Mouse (Mus musculus): Measurements from ENCODE around the gene Neo1. TPM values are rescaled to one million over a fixed set of nuclear protein-coding genes. Genes with fewer than 3 reads are reported as not detected.

Neo1 gene
- polyA plus RNA-seq, 1 experiment: 2.6 TPM

GRCm38 (mm10) chr9:59060026-59060605, 23.9 kb upstream of the Neo1 start:
- WGBS: 73% methylated on average over 9 of the region's 9 CpGs
- Histone ChIP-seq H3K27ac (ENCODE audit: control insufficient read depth, insufficient read depth, low read depth, low read length, poor library complexity) (no peak overlapping the region), H3K4me3 (replicated peaks; ENCODE audit: control insufficient read depth, low read depth, low read length) (no peak overlapping the region), H3K4me1 (ENCODE audit: control insufficient read depth, insufficient read depth, low read length) (no peaks in the 10 kb centered on the region)
- TF ChIP-seq POLR2A (IDR thresholded peaks at IDR 0.05; ENCODE audit: borderline replicate concordance, control insufficient read depth, low read depth, low read length) (no peak), CTCF (IDR thresholded peaks at IDR 0.05; ENCODE audit: control insufficient read depth, insufficient read depth, low read length) (no peak)

GRCm38 (mm10) chr9:59059158-59059557, 22.9 kb upstream of the Neo1 start:
- TF ChIP-seq CTCF (IDR thresholded peaks at IDR 0.05; ENCODE audit: control insufficient read depth, insufficient read depth, low read length) (no peak), POLR2A (IDR thresholded peaks at IDR 0.05; ENCODE audit: borderline replicate concordance, control insufficient read depth, low read depth, low read length) (no peak)
- Histone ChIP-seq H3K4me3 (replicated peaks; ENCODE audit: control insufficient read depth, low read depth, low read length) (no peak overlapping the region), H3K4me1 (ENCODE audit: control insufficient read depth, insufficient read depth, low read length) (no peaks in the 10 kb centered on the region), H3K27ac (ENCODE audit: control insufficient read depth, insufficient read depth, low read depth, low read length, poor library complexity) (no peak overlapping the region)
- 78% methylated on average over 6 of the region's 6 CpGs for WGBS

GRCm38 (mm10) chr9:59058060-59058459, 21.8 kb upstream of the Neo1 start:
- 79% methylated on average over 6 of the region's 6 CpGs for WGBS
- Histone ChIP-seq H3K4me3 (replicated peaks; ENCODE audit: control insufficient read depth, low read depth, low read length) (no peak overlapping the region), H3K4me1 (ENCODE audit: control insufficient read depth, insufficient read depth, low read length) (no peaks in the 10 kb centered on the region), H3K27ac (ENCODE audit: control insufficient read depth, insufficient read depth, low read depth, low read length, poor library complexity) (no peak overlapping the region)
- no peak for TF ChIP-seq POLR2A (IDR thresholded peaks at IDR 0.05; ENCODE audit: borderline replicate concordance, control insufficient read depth, low read depth, low read length)
- no peak for TF ChIP-seq CTCF (IDR thresholded peaks at IDR 0.05; ENCODE audit: control insufficient read depth, insufficient read depth, low read length)

GRCm38 (mm10) chr9:59056281-59056680, 20.0 kb upstream of the Neo1 start:
- TF ChIP-seq POLR2A (IDR thresholded peaks at IDR 0.05; ENCODE audit: borderline replicate concordance, control insufficient read depth, low read depth, low read length) (no peak), CTCF (IDR thresholded peaks at IDR 0.05; ENCODE audit: control insufficient read depth, insufficient read depth, low read length) (no peak)
- Histone ChIP-seq H3K4me1 (ENCODE audit: control insufficient read depth, insufficient read depth, low read length) (no peaks in the 10 kb centered on the region), H3K4me3 (replicated peaks; ENCODE audit: control insufficient read depth, low read depth, low read length) (no peak overlapping the region), H3K27ac (ENCODE audit: control insufficient read depth, insufficient read depth, low read depth, low read length, poor library complexity) (no peak overlapping the region)
- WGBS: 81% methylated on average over 8 of the region's 8 CpGs

- TF ChIP-seq POLR2A (IDR thresholded peaks at IDR 0.05; ENCODE audit: borderline replicate concordance, control insufficient read depth, low read depth, low read length) (no peak), CTCF (IDR thresholded peaks at IDR 0.05; ENCODE audit: control insufficient read depth, insufficient read depth, low read length) (no peak)
- Histone ChIP-seq H3K4me1 (ENCODE audit: control insufficient read depth, insufficient read depth, low read length) (no peaks in the 10 kb centered on the region), H3K27ac (ENCODE audit: control insufficient read depth, insufficient read depth, low read depth, low read length, poor library complexity) (no peak overlapping the region), H3K4me3 (replicated peaks; ENCODE audit: control insufficient read depth, low read depth, low read length) (no peak overlapping the region)
Observed at GRCm38 (mm10) chr9:59041805-59042204, 5.6 kb upstream of the Neo1 start.

- H3K4me1 ChIP-seq (ENCODE audit: control insufficient read depth, insufficient read depth, low read length): no peaks in the 10 kb centered on the region
- WGBS: 3% methylated on average over 56 of the region's 56 CpGs
- no peak overlapping the region for H3K27ac ChIP-seq (ENCODE audit: control insufficient read depth, insufficient read depth, low read depth, low read length, poor library complexity)
- TF ChIP-seq POLR2A (IDR thresholded peaks at IDR 0.05; ENCODE audit: borderline replicate concordance, control insufficient read depth, low read depth, low read length) (no peak), CTCF (IDR thresholded peaks at IDR 0.05; ENCODE audit: control insufficient read depth, insufficient read depth, low read length) (no peak)
- H3K4me3 ChIP-seq (replicated peaks; ENCODE audit: control insufficient read depth, low read depth, low read length): no peak overlapping the region
Observed at GRCm38 (mm10) chr9:59036732-59037341, 596 bp upstream of the Neo1 start.

- no peak overlapping the region; the same call in 1 of the 2 replicates for H3K27ac ChIP-seq (ENCODE audit: control insufficient read depth, insufficient read depth, low read depth, low read length, poor library complexity)
- WGBS: 2% methylated on average over 63 of the region's 63 CpGs
- no peaks in the 10 kb centered on the region for H3K4me1 ChIP-seq (ENCODE audit: control insufficient read depth, insufficient read depth, low read length)
- TF ChIP-seq POLR2A (IDR thresholded peaks at IDR 0.05; ENCODE audit: borderline replicate concordance, control insufficient read depth, low read depth, low read length): no peak
- no peak for TF ChIP-seq CTCF (IDR thresholded peaks at IDR 0.05; ENCODE audit: control insufficient read depth, insufficient read depth, low read length)
- H3K4me3 ChIP-seq (replicated peaks; ENCODE audit: control insufficient read depth, low read depth, low read length): no peak overlapping the region
Observed at GRCm38 (mm10) chr9:59035342-59036158, 691 bp downstream of the Neo1 start.

GRCm38 (mm10) chr9:59034836-59035235, 1.4 kb downstream of the Neo1 start:
- Histone ChIP-seq H3K27ac (ENCODE audit: control insufficient read depth, insufficient read depth, low read depth, low read length, poor library complexity) (no peak overlapping the region), H3K4me3 (replicated peaks; ENCODE audit: control insufficient read depth, low read depth, low read length) (no peak overlapping the region), H3K4me1 (ENCODE audit: control insufficient read depth, insufficient read depth, low read length) (no peaks in the 10 kb centered on the region)
- no peak for TF ChIP-seq CTCF (IDR thresholded peaks at IDR 0.05; ENCODE audit: control insufficient read depth, insufficient read depth, low read length)
- no peak for TF ChIP-seq POLR2A (IDR thresholded peaks at IDR 0.05; ENCODE audit: borderline replicate concordance, control insufficient read depth, low read depth, low read length)
- WGBS: 39% methylated on average over 5 of the region's 5 CpGs
